Mouse (Mus musculus) lung, postnatal 25 days (tissue): ENCODE results near the gene Olfr281.

Experiments used
- DNase-seq: peaks from one replicate; pipeline ENCODE4 v3.0.0; 2022; ENCODE audit warnings: low spot score

Olfr281 gene

DNA sequence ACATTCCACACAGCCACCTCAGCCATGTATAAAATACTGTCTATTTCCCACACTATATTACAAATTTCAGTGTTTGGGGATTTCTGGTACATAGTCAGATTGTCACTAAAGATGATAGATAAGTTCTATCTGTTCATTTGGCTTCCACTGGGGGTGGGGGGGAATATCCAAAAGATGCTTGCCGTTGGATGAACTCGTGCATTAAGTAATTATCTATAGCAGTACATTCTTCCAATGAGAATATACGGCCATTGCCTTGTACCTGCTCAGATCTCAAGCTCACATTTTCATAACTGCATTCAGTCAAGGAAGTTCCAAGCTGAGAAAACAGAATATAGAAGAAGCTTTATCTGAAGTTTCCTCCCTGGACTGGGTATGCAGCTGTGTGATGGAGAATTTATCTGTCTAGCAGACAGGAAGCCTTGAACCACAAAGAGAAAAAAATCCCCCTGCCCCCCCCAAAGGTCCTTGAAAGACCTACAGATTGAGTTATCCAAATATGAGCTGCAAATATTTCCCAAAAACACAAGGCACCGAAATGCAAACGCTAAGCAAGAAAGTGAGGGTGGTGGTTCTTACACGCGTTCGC is 34.1 kb downstream of the Olfr281 start:
- no peak for DNase-seq

DNA sequence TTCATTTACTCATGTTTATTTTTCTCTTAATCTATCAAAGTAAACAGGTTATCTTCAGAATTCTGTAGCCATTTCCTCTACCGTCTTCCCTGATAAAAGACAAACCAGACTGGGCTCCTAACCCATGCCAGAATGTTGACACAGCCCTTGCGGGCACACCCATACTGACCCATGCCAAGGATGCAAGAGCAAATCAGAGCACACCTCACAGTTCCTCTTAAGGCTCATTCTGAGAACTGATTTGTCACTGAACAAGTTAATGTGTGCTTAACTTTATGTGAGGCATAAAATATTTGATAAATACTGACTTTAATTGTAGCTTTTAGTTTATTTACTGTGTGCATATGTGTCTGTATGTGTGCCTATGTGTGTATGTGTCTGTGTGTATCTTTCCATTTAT is 38.9 kb downstream of the Olfr281 start:
- DNase-seq: no peak

DNA sequence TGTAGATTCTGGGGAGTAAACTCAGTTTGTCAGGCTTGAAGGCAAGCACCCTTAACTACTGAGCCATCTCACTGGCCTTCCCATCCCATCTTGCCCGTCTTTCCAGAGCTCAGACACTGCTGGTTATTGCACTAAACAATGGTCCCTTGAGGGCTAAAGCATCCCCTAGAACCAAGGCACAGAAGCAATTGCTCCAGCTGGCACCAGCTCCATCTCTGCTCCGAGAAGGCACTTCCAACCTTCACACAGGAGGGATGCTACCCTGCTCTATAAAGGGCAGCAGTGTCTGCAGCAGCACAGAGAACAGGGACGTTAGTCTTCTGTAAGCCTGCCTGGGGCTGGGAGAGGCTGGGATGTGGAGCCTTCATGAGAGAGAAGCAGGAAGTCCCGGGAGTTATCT is 39.7 kb downstream of the Olfr281 start, which contains the start of gene Olfr279:
TSS of gene Olfr279 (plus strand) at position 301 of the 400 bp plus-strand sequence.
- DNase-seq: no peak

DNA sequence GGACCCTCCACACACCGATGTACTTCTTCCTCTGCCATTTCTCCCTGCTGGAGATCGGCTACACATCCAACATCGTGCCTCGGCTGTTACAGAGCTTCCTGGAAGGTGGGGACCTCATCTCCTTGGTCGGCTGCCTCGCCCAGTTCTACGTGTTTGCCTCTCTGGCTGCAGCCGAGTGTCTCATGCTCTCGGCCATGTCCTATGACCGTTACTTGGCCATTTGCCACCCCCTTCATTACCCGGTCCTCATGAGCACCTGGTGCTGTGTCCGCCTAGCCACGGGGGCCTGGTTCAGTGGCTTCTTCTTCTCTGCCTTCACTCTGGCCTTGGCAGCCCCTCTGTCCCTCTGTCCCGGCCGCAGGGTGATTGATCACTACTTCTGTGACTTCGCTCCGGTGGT is 45.2 kb downstream of the Olfr281 start:
- DNase-seq: no peak

DNA sequence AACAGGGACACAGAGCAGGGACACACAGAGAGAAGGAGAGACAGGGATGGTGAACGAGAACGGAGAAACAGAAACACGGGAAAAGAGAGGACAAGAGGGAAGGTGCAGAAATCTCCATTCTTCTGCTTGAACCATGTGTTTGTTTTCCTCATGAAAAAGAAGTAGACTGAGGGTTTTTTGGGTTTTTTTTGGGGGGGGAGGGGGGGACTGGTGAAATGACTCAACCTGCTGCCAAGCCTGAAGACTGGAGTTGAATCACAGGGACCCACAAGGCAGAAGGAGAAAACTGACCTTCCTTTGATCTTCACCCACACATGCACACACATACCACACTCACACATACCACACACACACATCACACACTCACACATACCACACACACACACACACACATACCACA is 50.9 kb downstream of the Olfr281 start:
- no peak for DNase-seq

DNA sequence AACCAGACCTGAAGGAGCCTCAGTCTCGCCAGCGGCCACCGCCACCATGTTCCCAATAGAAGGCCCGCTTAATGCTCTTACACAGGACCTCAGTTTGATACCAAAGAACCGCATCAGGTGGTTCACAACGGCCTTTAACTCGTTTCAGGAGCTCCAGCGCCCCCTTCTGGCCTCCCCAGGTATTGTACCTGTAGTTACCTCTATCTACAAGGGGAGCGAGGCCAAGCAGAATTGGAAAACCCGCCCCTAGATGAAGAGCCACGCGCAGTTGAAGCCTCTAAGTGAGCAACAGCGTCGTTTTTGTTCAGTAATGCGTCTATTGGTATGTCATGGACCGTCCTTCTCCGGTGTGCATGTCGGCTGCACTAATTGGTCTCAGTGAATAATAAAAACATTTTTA is 52.1 kb downstream of the Olfr281 start:
- DNase-seq: peak; percentile 61

DNA sequence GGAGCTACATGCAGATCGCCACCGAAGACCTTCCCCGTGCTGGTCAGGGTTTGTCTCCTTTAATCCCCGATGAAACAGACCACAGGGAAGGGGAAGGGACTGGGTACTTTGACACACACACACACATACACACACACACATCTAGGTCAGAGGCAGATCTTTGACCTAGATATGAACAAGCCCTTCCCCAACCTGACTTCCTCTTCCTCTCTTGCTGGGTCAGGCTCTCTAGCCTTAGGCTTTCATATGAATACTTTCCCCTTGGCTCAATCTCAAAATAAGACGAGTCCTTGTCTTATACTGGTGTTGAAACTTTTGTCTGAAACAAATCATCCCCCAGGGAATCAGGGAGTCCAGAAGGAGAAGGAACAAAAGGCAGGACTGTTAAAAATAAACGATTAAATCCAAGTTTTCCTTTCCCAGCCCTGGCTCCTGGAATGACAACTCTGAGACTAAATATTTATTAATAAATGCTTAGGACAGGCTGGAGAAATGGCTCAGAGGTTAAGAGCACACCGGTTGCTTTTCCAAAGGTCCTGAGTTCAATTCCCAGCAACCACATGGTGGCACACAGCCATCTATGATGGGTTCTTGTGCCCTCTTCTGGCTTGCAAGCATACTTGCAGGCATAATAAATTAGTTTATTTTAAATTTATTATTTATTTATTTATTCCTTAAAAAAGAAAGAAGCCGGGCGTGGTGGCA is 54.0 kb downstream of the Olfr281 start:
- DNase-seq: peak; percentile 34

DNA sequence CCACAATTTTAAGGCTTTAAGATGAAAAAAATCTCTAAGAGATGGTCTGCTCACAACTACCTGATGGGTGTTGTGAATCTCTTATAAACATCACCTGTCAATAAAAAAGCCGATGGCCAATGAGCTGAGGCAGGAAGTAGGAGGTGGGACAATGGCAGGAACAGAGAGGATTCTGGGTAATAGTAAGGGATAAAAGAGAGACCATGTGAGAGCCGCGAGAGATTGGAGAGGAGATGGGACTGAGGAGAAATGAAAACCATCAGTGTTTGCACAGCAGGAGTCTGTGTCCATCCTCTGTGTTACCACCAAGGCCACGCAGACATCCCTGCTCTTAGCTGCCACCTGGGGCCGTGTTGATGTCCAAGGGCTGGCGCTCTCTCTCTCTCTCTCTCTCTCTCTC is 54.9 kb downstream of the Olfr281 start:
- DNase-seq: no peak

DNA sequence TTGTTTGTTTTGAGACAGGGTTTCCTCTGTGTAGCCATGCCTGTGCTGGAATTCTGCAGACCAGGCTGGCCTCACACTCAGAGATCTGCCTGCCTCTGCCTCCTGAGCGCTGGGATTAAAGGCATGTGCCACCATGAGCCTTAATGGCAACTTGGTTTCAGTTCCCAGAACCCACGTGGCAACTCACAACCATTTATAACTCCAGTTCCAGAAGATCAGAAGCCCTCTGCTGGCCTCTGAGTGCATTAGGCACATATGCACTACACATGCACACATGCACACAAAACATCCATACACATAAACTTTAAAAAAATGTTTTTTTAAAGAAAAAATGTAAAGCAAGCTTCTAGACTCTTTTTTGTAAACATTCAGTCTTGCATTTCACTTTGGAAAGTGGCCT is 57.0 kb downstream of the Olfr281 start:
- DNase-seq: no peak
